Mouse (Mus musculus) adrenal gland, postnatal 14 days (tissue): ENCODE measurements around the gene Gm20916. TPM values are rescaled to one million over a fixed set of nuclear protein-coding genes. Genes with fewer than 3 reads are reported as not detected.
"Not testable (repeated sequence)": the region's sequence is repeated elsewhere in the genome, so short reads cannot be mapped to it uniquely, and the experiment has no call there.

ENCODE experiments used
- DNase-seq: peaks from one replicate; pipeline ENCODE4 v3.0.0; 2021; ENCODE audit warnings: mixed read lengths
- long read RNA-seq, 2 experiments: library from polyadenylated mRNA; stranded (forward); transcript quantifications; one replicate each; pipeline ENCODE4 v2.0.0; 2021
- total RNA-seq: library from RNA; stranded (reverse); gene quantifications from 2 replicates; pipeline ENCODE4 v1.2.3, GENCODE M21; 2021

Gm20916 gene
- total RNA-seq, result not detected in 2 replicates
- long read RNA-seq, experiment 1, result 0 reads
- long read RNA-seq, experiment 2, result 0 reads

DNA sequence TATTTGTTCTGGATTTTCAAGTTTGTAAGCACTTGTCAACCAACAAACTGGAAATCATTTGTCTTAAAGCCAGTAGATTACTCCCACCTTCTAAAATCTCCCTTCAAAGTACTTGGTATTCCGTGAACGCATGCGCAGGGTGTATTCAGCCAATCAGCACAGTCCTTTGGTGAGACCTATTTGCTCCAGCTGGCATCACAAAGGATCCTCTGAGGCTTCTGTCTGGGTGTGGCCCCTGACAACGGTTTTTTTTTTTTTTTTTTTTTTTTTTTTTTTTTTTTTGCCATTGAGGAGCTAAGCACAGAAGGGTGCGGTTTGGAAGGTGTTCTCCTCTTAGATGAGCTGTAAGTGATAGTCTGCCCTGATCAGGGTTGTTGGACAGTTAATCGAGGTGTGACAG is at the start of gene Gm20916:
TSS of gene Gm20916 (plus strand) at position 301 of the 400 bp plus-strand sequence.
- not testable (repeated sequence) for DNase-seq

Other genes with a start within 250 kb of the Gm20916 start
- not detected in 2 replicates for gene Gm20917, start 168.4 kb upstream of the Gm20916 start, total RNA-seq